ENCODE assay signal across 39 mouse cellular contexts in the genomic region with DNA sequence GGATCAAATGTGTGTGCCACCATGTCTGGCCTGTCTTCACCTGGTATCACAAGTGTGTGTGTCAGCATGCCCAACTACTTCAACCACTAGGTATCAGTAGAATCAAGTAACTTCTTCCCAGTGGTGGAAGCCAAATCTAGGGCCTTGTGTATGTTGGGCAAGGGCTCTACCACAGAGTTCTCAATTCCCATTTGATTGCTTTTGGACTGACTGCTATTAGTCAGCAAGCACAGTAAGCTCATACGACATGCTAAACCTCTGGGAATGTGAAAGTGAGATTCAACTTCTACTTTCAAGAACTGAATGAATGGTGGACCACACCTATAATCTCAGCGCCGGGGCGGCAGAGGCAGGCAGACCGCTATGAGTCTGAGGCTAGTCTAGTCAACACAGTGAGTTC. TPM values are rescaled to one million over a fixed set of nuclear protein-coding genes. Genes with fewer than 3 reads are reported as not detected.
DNase-seq lines count a peak whose midpoint lies in the region; ATAC-seq and TF ChIP-seq lines count a peak whose summit lies in the region.
"Had no signal": no experiment of that assay in that cellular context is flagged by ENCODE, and none has a peak within 500 bp of the region (broad histone marks: within the 10 kb centered on the region; RNA-seq: fewer than 3 reads in every experiment).

No protein-coding gene starts in this region.

- no peaks in the 10 kb centered on the region for H3K27me3 ChIP-seq in liver, adult 2 months (ENCODE audit: control insufficient read depth, insufficient read depth, low read length)
- no peaks in the 10 kb centered on the region for H3K27me3 ChIP-seq in liver, embryonic 11.5 days (replicated peaks; ENCODE audit: control insufficient read depth, insufficient read depth, low read length)
- H3K27me3 ChIP-seq: embryonic facial prominence, embryonic 12.5 days; forebrain, embryonic 15.5 days; heart, embryonic 15.5 days; hindbrain, embryonic 12.5 days; intestine, embryonic 15.5 days; midbrain, embryonic 13.5 days had no signal

- no peak for TF ChIP-seq CTCF in liver, adult 2 months (IDR thresholded peaks at IDR 0.05; ENCODE audit: low read depth, low read length)

- no peaks in the 10 kb centered on the region for H3K9me3 ChIP-seq in liver, embryonic 11.5 days (ENCODE audit: control insufficient read depth, low read length)
- H3K9me3 ChIP-seq: embryonic facial prominence, embryonic 12.5 days; forebrain, embryonic 10.5 days; forebrain, embryonic 15.5 days; heart, embryonic 15.5 days; hindbrain, embryonic 12.5 days; intestine, embryonic 15.5 days; midbrain, embryonic 13.5 days had no signal

- no peak overlapping the region for H3K4me3 ChIP-seq in liver, adult 2 months (ENCODE audit: insufficient read depth, low read depth, low read length)
- no peak overlapping the region for H3K4me3 ChIP-seq in liver, embryonic 11.5 days (ENCODE audit: low read depth, low read length)
- H3K4me3 ChIP-seq in macrophage (ENCODE audit: inconsistent target) = no peak overlapping the region
- H3K4me3 ChIP-seq: embryonic facial prominence, embryonic 12.5 days; forebrain, embryonic 10.5 days; forebrain, embryonic 15.5 days; heart, embryonic 15.5 days; hindbrain, embryonic 12.5 days; intestine, embryonic 15.5 days; midbrain, embryonic 13.5 days had no signal

- 96% methylated on average over 5 of the region's 5 CpGs for WGBS in liver, adult 2 months
- WGBS in liver, embryonic 11.5 days = 90% methylated on average over 5 of the region's 5 CpGs
- 50% methylated on average over 5 of the region's 5 CpGs for WGBS in macrophage (ENCODE audit: missing documents)

- no peak overlapping the region for H3K4me2 ChIP-seq in liver, embryonic 11.5 days
- H3K4me2 ChIP-seq: embryonic facial prominence, embryonic 12.5 days; forebrain, embryonic 15.5 days; heart, embryonic 15.5 days; hindbrain, embryonic 12.5 days; intestine, embryonic 15.5 days; lung, embryonic 14.5 days; midbrain, embryonic 13.5 days had no signal

- no peaks in the 10 kb centered on the region for H3K36me3 ChIP-seq in liver, adult 2 months (ENCODE audit: control insufficient read depth, insufficient read depth, low read length)
- no peaks in the 10 kb centered on the region for H3K36me3 ChIP-seq in liver, embryonic 11.5 days (ENCODE audit: control insufficient read depth, insufficient read depth, low read length)
- peaks cover 6% of the 10 kb centered on the region; the same call in 1 of the 2 replicates for H3K36me3 ChIP-seq in macrophage (ENCODE audit: inconsistent target)
- H3K36me3 ChIP-seq: embryonic facial prominence, embryonic 12.5 days; forebrain, embryonic 10.5 days; forebrain, embryonic 15.5 days; heart, embryonic 15.5 days; hindbrain, embryonic 12.5 days; intestine, embryonic 15.5 days; midbrain, embryonic 13.5 days had no signal

- no peak for TF ChIP-seq POLR2A in liver, adult 2 months (IDR thresholded peaks at IDR 0.05; ENCODE audit: extremely low read depth, insufficient read depth, low read length)

- ATAC-seq in liver, embryonic 11.5 days (replicated peaks; ENCODE audit: low FRiP score) = no peak
- ATAC-seq: forebrain, embryonic 15.5 days; hindbrain, postnatal 0 days; intestine, embryonic 15.5 days; midbrain, embryonic 13.5 days; Patski had no signal

- peak; percentile 2 to 19 for DNase-seq in cerebellum, adult 18-20 months
- DNase-seq in cerebellum, postnatal 14 days = no peak
- DNase-seq in liver, adult 2 months (ENCODE audit: extremely low read depth, low read depth, low spot score) = peak; percentile 31
- no peak for DNase-seq in liver, embryonic 11.5 days (ENCODE audit: low spot score)
- DNase-seq in left cerebral cortex, postnatal 36 days (ENCODE audit: low spot score in 2 of 2) = no peak
- DNase-seq in spleen, postnatal 10 days (ENCODE audit: low spot score in 2 of 2) = no peak
- DNase-seq: adrenal gland, postnatal 14 days; cerebellum, postnatal 10 days; embryo, embryonic 11 days; gastrocnemius, postnatal 10 days; heart, postnatal 36 days; kidney, adult 2 months; kidney, postnatal 4 days; left cerebral cortex, postnatal 4 days; lung, embryonic 14.5 days; lung, postnatal 14 days; thymus, postnatal 14 days had no signal

- no peak overlapping the region for H3K27ac ChIP-seq in liver, adult 2 months (replicated peaks; ENCODE audit: insufficient read depth, low read depth, low read length)
- no peak overlapping the region for H3K27ac ChIP-seq in liver, embryonic 11.5 days (ENCODE audit: low read depth, low read length)
- peak overlapping the region; percentile 94 for H3K27ac ChIP-seq in macrophage
- H3K27ac ChIP-seq: embryonic facial prominence, embryonic 12.5 days; forebrain, embryonic 10.5 days; forebrain, embryonic 15.5 days; heart, embryonic 15.5 days; hindbrain, embryonic 12.5 days; hindbrain, postnatal 0 days; intestine, embryonic 15.5 days; kidney, postnatal 0 days; liver, embryonic 14.5 days; midbrain, embryonic 13.5 days had no signal

- no peak overlapping the region for H3K9ac ChIP-seq in liver, adult 2 months (ENCODE audit: low read depth, low read length)
- no peak overlapping the region for H3K9ac ChIP-seq in liver, embryonic 11.5 days (ENCODE audit: low read depth, low read length)
- H3K9ac ChIP-seq: embryonic facial prominence, embryonic 12.5 days; forebrain, embryonic 15.5 days; heart, embryonic 15.5 days; hindbrain, embryonic 12.5 days; intestine, embryonic 15.5 days; liver, embryonic 14.5 days; lung, embryonic 14.5 days; midbrain, embryonic 13.5 days had no signal

- H3K79me2 ChIP-seq in liver, adult 2 months (ENCODE audit: control insufficient read depth, insufficient read depth, low read length) = no peaks in the 10 kb centered on the region
- H3K79me2 ChIP-seq in macrophage (ENCODE audit: inconsistent target) = peaks cover 93% of the 10 kb centered on the region

- H3K4me1 ChIP-seq in liver, adult 2 months (ENCODE audit: control insufficient read depth, insufficient read depth, low read length) = no peaks in the 10 kb centered on the region
- H3K4me1 ChIP-seq in liver, embryonic 11.5 days (replicated peaks; ENCODE audit: control insufficient read depth, insufficient read depth, low read length) = no peaks in the 10 kb centered on the region
- H3K4me1 ChIP-seq: embryonic facial prominence, embryonic 12.5 days; forebrain, embryonic 10.5 days; hindbrain, embryonic 12.5 days; intestine, embryonic 15.5 days; midbrain, embryonic 13.5 days had no signal

- intact Hi-C loops in left cerebral cortex, postnatal 36 days (cut with DNase I) = no loop called here

RNA-seq across cellular contexts. Expression of gene Slc7a8, which starts 11.4 kb away (rescaled TPM):
- total RNA-seq in liver, adult 2 months (2014; rRNA removed) = 1.0 and 1.8 TPM in 2 replicates
- polyA plus RNA-seq in liver, adult 2 months (2012; rRNA removed) = 2.2 and 2.9 TPM in 2 replicates
- polyA plus RNA-seq in liver, embryonic 11.5 days (2014; fragmentation: Nextera tagmentation; extraction: Ambion mirVana) = 6.8 and 7.1 TPM in 2 replicates
- total RNA-seq in macrophage (2018; cell fraction: chromatin; rRNA removed) = 100 to 1,000 TPM in 15 of 26 experiments, 10 to 100 TPM in 11; 41.3 to 275 (median 105) TPM
- 100 to 1,000 TPM in 15 of 26 experiments, 10 to 100 TPM in 11; 67.5 to 157 (median 114) TPM for total RNA-seq in macrophage (2018; cell fraction: cytosol; rRNA removed)
- 100 to 1,000 TPM in 21 of 26 experiments, 10 to 100 TPM in 5; 80.4 to 487 (median 204) TPM for total RNA-seq in macrophage (2018; cell fraction: nucleus; rRNA removed)
- 62.3 to 349 TPM (median 87.2 TPM) in 3 replicates for polyA plus RNA-seq in macrophage (2018)
- total RNA-seq in left cerebral cortex, postnatal 36 days (2021) = 10 to 100 TPM; 54.7 to 64.8 TPM

RNA-seq across cellular contexts. Expression of gene Rnf212b, which starts 43.6 kb away (rescaled TPM):
- total RNA-seq in liver, adult 2 months (2014; rRNA removed) = not detected in 2 replicates
- polyA plus RNA-seq in liver, adult 2 months (2012; rRNA removed) = not detected in 2 replicates
- not detected in 2 replicates for polyA plus RNA-seq in liver, embryonic 11.5 days (2014; fragmentation: Nextera tagmentation; extraction: Ambion mirVana)
- not detected for total RNA-seq in macrophage (2018; cell fraction: chromatin; rRNA removed)
- not detected for total RNA-seq in macrophage (2018; cell fraction: cytosol; rRNA removed)
- not detected for total RNA-seq in macrophage (2018; cell fraction: nucleus; rRNA removed)
- polyA plus RNA-seq in macrophage (2018) = not detected in 3 replicates
- not detected for total RNA-seq in left cerebral cortex, postnatal 36 days (2021)
- total RNA-seq: adrenal gland, postnatal 14 days; gastrocnemius, postnatal 10 days; heart, postnatal 36 days; hindbrain, postnatal 0 days; layer of hippocampus, adult 8-10 months; layer of hippocampus, postnatal 25 days; left cerebral cortex, adult 8-10 months; left cerebral cortex, postnatal 4 days; megakaryocyte-erythroid progenitor cell, adult 5-6 weeks; MEL had no signal
- polyA plus RNA-seq: embryonic facial prominence, embryonic 12.5 days; forebrain, embryonic 10.5 days; forebrain, embryonic 15.5 days; gonadal fat pad, adult 2 months; heart, embryonic 15.5 days; hindbrain, embryonic 12.5 days; hindbrain, postnatal 0 days; intestine, embryonic 15.5 days; limb, embryonic 14.5 days; liver, embryonic 14.5 days; lung, embryonic 14.5 days; midbrain, embryonic 13.5 days; neural tube, embryonic 14.5 days; Patski; small intestine, adult 2 months; stomach, embryonic 16.5 days had no signal

RNA-seq across cellular contexts. Expression of gene Cebpe, which starts 58.4 kb away (rescaled TPM):
- total RNA-seq in liver, adult 2 months (2014; rRNA removed) = 5.6 and 7.9 TPM in 2 replicates
- 12.4 and 12.9 TPM in 2 replicates for polyA plus RNA-seq in liver, adult 2 months (2012; rRNA removed)
- 2.0 and 3.1 TPM in 2 replicates for polyA plus RNA-seq in liver, embryonic 11.5 days (2014; fragmentation: Nextera tagmentation; extraction: Ambion mirVana)
- total RNA-seq in macrophage (2018; cell fraction: chromatin; rRNA removed) = not detected
- under 1 TPM in 21 of 26 experiments, not detected in 5; 0.10 to 0.47 (median 0.19) TPM for total RNA-seq in macrophage (2018; cell fraction: cytosol; rRNA removed)
- total RNA-seq in macrophage (2018; cell fraction: nucleus; rRNA removed) = under 1 TPM in 5 of 26 experiments, not detected in 21; 0.44 to 0.98 (median 0.65) TPM
- 0.42 to 0.85 TPM in 2 of 3 replicates, not detected in the other for polyA plus RNA-seq in macrophage (2018)
- total RNA-seq in left cerebral cortex, postnatal 36 days (2021) = not detected
- total RNA-seq: adrenal gland, postnatal 14 days; heart, postnatal 36 days; hindbrain, postnatal 0 days; layer of hippocampus, adult 8-10 months; layer of hippocampus, postnatal 25 days; left cerebral cortex, adult 8-10 months; left cerebral cortex, postnatal 4 days; MEL had no signal
- polyA plus RNA-seq: forebrain, embryonic 10.5 days; forebrain, embryonic 15.5 days; hindbrain, embryonic 12.5 days; hindbrain, postnatal 0 days; kidney, postnatal 0 days; lung, embryonic 14.5 days; midbrain, embryonic 13.5 days; neural tube, embryonic 14.5 days; Patski had no signal

Comparison
In these comparisons a context has a peak if more than half of its experiments do, and no peak if none do; other contexts are left out.
1. DNase-seq: peak in cerebellum, adult 18-20 months (2 of 2) and liver, adult 2 months (single experiment); none in cerebellum, postnatal 14 days (0 of 2), liver, embryonic 11.5 days (single experiment), left cerebral cortex, postnatal 36 days (0 of 2) and spleen, postnatal 10 days (0 of 2).